Mouse (Mus musculus) right cerebral cortex, postnatal 10 days (tissue): ENCODE results near the gene Pitpnm3.

ENCODE experiments used
- DNase-seq, 2 experiments: peaks; one replicate each; pipeline ENCODE4 v3.0.0; 2021; ENCODE audit warnings: low spot score in 2 of 2

The Pitpnm3 gene

DNA sequence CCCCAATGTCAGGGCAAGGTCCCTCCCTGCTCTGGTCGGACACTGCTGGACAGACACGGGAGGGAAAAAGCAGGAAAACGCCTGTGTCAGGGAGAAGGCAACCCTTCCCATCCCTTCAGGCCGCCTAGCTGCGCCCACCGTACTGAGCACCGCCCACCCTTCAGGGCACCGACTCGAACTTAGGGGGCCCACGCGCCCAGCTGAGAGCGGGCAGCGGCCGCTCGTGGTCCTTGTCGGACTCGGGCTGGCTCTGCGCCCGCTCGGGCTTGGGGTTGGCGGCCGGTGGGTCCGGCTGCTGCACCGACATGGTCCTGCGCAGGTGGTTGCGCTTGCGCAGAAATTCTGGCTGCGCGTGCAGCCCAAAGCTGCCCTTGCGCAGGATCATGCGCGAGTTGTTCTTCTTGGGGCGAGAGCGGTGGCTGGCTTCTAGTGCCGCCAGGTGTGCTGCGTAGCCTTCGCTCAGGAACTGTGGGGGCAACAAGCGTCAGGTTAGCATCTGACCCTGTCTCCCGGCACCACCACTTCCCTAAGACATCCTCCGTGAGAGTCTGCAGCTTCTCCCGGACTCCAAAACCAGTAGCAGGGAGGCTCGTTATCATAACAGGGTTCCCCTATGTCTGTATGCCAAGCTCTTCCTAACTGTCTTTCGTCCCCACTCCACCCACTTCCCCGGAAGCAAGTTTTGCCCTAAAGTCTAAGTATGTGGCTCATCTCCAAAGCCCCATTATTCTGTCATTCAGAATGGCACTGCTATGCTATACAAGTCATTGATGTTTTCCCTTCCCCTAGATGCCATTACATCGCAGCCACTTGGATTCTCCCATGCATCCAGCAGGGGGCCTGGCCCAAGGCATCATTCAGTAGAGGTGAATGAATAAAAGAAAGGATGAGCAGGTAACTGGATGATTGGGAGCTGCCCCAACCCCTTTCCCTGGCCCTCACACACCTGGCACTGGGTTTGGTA is 84.4 kb downstream of the Pitpnm3 start:
- DNase-seq: peak; percentile 73 to 79

DNA sequence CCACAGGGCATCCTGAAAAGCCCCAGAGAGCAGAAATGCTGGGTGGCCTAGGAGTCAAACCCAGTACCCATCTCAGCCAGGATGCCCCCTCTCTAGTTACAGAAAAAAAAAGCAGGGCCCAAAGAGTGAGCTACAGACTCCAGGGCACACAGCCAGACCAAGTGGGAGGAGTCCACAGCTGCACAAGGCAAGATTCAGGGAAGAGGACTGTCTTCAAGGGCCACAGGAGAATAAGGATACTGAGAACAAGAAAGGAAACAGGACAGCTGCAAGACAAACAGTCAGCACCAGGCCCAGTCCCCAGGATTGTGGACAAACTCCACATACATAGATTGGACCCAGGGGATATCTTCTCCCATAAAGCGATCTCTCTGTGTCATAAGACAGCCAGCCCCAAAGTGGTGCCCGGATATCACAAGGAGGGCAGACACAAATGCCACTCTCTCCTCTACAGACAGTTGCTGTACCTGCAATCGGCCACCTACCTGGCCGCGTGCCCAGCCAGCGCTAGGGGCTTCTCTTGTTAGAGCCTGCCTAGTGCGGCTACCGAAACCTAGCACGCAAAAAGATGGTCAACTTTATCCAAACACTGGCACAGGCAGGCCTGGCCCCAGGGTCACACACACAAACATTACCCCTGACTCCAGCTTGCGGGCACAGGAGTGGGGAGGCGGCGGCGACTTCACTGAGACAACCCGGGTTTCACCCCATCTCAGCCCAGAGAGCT is 85.2 kb downstream of the Pitpnm3 start:
- DNase-seq: peak in 1 of 2 experiments; percentile 41

DNA sequence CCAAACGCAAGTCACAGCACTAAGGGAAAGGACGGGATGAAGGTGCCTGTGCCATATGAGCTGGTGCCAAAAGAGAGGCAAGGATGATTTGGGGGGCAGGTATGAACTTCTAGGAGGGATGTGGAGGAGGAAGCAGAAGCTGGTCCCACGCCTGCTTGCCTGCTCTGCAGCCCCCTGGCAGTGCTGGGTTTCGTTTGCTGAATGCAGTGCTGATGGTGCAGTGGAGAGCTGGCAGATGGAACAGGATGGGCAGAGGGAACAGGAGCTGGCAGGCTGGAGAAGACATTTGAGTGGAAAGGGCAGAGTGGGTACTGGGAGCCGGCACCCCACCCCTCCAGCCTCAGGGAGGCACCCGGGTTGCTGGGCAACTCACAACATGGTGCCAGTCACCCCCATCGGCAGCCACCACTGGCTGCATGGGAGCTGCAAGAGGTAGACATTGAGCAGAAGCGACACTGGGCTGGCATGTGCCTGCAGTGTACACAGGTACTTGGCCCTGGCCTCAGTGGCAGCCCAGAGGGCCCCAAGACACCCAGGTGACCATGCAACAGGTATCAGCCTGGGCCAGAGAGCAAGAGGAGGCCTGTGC is 86.3 kb downstream of the Pitpnm3 start:
- no peak for DNase-seq

DNA sequence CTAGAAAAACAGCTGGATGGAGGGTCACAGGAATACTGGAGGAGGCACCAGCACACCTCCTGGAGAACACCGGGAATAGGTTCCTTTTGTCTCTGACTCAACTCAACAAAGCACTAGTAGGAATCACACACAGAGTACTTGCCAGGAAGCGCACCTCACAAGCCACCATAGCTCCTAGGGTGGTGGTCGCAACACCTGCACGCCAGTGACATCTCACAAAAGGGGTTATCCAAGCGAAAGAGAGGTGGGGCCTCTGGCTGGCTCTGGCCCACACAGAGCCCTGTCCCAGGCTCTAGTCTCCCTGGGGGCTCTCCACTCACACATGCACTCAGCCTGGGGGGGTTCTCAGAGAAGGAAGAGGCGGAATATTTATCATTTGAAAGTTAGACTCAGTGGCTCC is 86.8 kb downstream of the Pitpnm3 start:
- DNase-seq: no peak

DNA sequence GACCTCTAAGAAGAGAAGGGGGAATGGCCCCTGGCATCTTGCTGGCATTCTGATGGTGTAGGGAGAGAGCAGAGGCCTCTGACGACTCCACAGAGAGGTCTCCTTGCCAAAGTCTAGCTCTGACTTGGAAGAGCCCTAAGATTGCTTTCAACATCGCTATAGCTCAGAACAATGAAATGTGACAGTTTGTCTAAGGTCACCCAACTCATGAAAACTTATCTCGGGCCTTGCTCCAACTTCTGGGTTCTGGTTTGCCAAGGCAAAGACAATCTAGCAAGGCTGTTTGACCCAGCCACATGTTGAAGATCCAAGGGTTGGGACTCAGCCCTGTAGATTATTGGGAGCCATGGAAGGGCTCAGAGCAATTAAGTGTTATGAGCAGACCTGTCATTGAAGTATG is 91.3 kb downstream of the Pitpnm3 start:
- no peak for DNase-seq

DNA sequence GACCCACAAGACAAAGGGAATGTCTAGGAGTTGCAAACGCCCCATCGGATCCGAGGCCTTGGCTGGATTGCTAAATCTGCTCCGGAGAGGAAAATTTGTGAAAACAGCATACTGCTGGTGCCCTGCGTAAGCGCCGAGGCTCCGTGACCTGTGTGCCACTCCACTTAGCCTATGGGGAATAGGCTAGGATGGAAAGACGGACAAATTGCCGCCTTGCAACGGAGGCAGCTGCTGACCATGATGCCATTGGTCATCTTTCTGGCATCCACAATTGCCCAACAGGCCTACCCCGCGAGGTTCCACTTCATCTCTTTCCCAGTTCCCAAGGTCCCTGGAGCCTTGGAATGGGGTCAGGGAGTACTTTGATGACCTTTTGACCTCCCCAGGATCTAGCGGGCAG is 92.9 kb downstream of the Pitpnm3 start:
- DNase-seq: no peak

DNA sequence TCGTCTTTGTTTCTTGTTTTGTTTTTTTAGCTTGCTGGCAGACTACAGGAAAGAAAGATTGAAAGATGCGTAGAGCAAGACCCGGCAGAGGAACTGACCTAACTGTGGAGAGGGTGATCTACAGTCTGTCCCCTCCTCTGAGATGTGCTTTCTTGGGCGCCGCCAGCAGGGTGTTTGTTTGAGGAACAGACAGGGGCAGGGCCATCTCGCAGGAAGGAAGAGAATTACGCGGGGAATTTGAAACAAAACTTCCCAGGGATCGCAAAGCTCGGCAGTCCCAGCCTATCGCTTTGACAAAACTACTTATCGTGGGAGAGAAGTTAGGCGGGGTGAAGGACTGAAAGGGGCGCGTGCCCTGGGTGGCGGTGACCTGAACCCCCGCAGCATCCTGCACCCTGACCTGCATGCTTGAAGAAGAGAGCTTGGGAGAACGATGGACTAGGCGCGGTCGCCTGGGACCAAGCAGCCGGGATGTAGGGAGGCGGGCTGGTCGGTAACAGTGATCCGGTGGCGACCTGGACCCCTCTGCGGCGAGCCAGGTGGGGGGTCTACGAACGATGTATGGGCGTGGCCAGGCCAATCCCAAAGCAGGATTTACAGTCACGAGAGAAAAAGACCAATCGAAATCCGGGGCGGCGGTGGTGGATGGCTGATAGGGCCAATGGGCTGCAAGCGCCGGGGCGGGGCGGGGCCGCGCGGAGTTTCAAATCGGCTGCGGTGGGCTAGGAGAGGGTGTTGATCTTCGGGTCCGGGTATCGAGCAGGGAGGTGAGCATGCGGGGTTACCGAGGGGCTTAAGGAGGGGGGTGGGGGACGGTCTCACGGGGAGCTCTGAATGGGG is 93.6 kb downstream of the Pitpnm3 start, which contains the start of gene Pimreg:
Gene Pimreg, plus strand, starts transcription at position 265 of the 840 bp plus-strand sequence.
- DNase-seq: peak; percentile 95

DNA sequence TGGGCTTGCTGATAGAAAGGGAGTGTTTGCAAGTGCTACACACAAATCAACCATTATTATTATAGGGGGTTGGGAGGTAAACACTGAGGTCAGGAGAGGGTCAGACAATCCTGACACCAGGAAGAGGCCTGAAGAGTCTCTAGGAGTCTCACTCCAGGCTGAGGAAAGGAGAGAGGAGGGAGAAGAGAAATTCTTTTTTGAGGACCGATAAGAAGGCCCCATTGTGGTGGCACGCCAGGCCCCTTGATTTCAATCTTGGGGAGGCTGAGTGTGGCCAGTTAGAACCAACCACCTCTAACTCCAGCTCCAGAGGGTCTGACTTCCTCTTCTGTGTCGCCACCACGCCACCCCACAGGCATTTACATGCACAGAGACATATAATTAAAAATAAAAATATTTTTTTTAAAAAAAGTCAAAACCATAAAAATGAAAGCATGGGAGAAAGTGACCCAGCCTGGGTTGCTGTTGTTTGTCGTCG is 94.2 kb downstream of the Pitpnm3 start:
- DNase-seq: no peak

DNA sequence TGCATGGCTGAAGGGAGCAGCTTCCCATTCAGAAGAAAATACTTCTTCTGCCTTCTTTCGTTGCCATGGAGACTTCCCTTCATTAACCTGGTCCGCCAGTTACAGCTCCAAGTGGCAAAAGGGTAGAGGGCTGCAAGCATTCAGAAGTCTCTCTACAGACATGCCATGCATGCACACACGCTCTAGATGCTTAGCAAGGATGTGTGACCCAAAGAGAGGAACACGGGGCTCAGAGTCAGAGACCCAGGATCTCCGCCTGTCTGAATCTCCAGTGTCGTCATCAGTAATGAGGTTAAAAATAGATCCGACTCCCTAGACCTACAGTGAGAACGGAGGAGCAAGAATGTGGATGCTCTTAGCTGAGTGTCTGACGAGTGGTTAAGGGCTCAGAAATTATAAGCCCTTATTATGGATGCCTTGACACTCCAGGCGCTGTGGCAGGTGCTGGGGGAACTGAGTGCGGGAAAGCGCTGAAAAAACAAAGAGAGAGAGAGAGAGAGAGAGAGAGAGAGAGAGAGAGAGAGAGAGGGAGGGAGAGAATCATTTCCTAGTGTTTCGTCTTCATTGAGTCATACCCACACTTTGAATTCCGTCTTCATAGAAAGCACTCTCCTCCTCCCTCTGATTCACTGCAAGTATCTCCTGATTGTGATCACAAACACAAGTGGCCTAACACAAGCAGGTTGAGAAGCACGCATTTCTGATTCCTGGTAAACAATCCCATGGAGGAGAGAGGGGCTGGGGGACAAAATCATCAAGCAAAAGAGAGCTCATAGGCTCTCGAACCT is 95.8 kb downstream of the Pitpnm3 start:
- peak in 1 of 2 experiments; percentile 50 for DNase-seq

DNA sequence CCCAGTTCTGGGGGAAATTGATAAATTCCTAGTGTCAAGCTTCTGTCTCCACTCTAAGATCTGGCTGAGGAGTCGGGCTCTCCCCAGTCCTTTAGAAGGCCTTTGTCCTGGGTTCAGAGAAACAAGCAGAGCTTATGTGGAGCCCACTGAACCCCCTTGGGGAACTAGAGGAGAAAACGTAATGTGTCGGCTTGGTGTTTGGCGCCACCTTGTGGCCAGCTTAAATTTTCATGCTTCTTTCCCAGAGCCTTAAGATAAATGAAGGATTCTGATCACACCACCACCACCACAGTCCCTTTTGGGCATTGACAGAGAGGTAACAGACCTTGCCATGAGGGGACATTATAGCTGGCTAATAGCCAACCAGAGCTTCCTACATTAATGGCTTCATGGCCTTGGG is 97.6 kb downstream of the Pitpnm3 start:
- DNase-seq: peak; percentile 85 to 90

DNA sequence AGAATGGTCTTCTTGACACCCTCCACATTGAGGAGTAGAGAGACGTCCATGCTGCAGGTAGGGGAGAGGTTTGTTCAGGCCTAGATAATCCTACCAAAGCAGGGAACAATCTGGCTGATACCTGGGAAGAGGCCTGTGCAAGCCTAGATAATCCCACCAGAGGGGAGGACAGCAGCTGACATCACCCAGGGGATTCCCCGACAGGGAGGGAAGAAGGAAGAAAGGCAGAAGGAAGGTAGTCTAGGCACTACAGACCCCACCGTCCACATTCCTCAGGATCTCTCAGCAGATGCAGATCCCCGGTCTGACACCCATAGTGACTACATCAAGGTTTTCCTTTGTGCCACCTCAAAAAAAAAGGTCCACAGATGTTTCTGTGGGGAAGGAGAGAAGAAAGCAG is 98.2 kb downstream of the Pitpnm3 start, which contains the start of gene Aipl1:
Gene Aipl1, minus strand, starts transcription at position 101 of the 400 bp plus-strand sequence.
- DNase-seq: no peak

DNA sequence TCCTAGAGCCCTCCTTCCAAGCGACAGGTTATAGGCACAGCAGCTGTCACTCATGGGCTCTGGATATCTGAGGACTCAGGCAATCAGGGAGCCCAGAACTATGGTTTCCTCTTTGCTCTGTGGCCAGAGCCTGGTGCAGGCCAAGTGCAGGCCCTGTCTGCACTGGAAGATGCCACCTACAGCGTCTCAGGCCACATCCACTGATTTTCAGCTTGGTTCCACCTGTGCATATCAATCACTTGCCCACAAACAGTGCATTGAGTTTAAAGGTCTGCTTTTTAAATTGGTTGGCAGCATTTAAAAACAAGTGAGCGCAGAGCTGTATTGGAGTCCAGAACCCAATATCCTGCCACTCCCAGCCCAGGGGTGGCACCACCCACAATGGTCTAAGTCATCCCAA is 103.0 kb downstream of the Pitpnm3 start:
- DNase-seq: no peak

DNA sequence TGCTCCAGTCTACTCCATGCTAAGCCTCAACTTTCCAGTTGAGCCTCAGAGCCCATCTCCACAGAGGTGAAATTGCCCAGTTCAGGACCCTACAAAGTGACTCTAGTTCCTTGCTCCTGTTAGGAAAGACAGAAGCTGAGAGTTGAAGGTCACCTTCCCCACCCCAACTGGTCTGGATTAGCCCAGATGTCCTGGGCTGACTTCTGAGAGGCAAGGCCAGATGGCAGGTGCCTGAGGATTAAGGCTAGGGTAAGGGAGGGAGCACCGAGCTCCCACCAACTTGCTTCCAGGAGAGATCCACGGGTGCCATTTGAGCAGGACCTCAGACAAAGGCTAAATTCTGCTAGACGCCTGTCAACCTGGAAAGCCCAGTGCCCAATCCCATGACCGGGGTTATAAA is 103.5 kb downstream of the Pitpnm3 start:
- no peak for DNase-seq

DNA sequence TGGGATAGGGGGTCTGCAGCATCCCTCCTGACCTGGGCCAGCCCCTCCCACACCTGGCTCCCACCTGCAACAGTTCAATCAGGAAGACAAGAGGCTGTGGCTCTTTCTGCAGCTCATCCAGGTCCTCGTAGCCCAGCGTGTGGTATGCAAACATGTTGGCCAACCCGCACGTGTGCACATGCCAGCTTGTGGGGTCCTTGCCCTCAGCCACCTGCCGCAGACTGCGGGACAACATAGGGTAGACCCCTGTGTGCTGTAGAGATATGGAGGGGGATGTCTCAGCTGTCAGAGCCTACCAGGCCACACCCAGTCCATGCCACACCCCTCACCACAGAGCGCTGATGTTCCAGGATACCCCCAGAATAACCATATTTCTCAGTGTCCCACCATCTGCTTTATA is 104.2 kb downstream of the Pitpnm3 start:
- no peak for DNase-seq

DNA sequence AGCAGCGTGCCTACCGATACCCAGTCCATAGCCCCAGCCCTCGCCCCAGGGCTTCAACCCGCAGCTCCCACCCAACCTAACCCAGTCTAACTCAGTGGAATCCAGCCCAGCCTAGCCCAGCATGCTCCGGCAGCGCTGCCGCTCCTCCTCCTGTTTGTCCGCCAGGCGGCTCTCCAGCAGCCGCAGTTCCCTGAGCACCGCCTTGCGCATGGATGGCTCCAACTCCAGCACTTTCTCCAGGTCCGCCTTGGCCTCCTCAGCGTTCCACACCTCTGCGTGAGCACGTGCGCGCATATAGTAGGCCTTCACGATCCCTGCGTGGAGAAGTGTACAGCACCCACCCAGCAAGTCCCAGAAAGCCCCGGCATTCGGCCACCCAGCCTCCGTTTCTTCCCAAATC is 106.4 kb downstream of the Pitpnm3 start:
- DNase-seq: peak; percentile 67 to 75

DNA sequence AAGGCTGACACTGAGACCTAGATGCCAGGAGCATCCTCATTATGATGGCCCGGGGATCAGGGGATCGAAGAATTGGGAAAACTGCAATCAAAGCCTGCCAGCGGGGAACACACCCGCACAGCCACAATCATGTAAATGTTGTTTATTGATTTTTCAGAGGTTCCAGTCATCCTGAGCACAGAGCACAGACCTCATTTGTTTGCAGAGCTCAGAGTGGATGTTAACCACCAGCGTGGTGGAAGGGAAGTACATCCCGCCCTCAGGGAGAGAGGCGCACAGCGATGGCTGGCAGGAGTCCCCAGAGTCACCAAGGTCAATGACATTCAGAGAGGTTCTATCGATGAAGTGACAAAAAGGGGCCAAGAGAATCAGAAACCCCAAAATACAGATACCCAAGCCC is 107.7 kb downstream of the Pitpnm3 start:
- no peak for DNase-seq

DNA sequence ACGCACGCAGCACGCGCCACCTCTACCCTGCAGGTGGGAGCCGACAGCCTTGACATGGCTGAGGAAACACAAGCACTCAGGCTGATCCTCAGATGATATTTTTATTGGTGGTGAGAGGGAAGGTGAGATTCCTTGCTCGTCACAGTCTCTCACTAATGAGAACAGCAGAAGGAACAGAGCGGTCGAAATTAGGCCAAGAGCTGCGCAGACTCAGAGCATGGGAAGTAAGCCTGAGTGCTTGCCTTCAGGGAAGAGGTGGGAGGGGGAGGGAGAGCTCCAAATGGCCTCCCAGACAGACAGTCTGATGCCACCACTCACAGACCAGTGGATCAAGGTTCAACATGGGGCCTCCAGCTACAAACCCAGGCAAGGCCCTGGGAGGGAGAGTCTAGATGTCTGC is 109.1 kb downstream of the Pitpnm3 start:
- DNase-seq: no peak

DNA sequence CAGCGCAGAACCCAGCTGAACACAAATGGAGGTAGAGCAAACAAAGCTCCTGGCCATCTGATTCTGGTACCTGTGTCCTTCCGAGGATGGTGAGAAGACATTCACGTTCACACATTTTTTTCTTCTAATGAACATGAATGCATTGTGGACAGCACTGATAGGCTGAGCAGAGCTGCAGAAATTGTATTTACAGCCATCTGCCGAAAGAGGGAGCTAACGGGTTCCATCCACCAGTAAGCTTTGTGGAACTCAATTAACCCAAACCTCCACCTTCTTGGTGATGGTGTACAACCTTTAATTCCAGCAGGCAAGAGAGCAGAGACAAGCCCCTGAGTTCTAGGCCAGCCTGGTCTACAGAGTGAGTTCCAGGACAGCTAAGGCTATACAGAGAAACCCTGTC is 109.7 kb downstream of the Pitpnm3 start:
- no peak for DNase-seq

DNA sequence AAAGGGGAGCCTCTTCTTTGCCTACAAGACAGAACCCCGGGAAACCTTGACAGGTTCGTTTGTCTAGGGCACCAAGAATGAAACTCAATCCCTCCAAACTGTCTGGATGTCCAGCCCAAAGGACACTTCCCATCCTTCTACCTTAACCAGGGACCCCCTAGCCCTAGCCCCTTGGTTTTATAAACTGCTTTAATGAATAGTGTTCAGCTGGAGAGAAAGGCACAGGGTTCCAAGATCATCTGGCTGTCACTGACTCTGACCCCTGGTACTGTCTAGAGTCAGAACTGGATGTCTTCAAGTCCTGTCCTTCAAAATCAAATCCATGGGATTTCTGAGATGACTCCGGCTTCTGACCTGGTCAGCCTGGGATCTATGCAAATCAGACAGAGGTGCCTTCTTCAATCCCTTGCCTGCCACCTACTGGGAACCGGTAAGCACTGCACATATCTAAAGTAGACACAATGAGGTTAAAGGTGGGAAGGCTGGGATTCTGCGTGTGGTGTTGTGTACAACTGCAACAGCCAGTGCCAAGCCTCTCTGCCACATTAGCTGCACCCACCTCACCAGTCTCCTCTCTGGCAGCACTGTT is 111.3 kb downstream of the Pitpnm3 start:
- peak in 1 of 2 experiments; percentile 80 for DNase-seq

DNA sequence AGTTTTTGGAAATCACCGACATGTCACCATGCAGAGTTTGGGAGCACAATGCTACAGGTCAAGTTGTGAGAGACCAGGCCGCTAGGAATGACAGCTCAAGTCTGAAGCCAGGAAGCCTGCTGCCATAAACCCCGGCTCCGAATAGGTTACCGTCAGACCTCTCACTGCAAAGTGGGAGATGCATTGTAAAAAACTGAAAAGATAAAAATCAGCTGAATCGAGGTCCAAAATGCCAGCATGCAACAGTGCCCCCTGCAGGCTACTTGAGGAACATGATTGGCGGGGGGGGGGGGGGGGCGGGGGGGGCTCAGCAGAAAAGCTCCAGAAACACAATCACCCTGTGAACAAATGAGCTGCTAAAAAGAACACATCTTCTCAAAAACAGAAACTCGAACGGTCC is 112.0 kb downstream of the Pitpnm3 start:
- DNase-seq: peak in 1 of 2 experiments; percentile 57
